Mouse (Mus musculus) testis, postnatal 10 days (tissue): ENCODE measurements around the gene Med22.

ENCODE experiments used
- DNase-seq: peaks from one replicate; pipeline ENCODE4 v3.0.0; 2021; ENCODE audit warnings: low spot score

The Med22 gene

DNA sequence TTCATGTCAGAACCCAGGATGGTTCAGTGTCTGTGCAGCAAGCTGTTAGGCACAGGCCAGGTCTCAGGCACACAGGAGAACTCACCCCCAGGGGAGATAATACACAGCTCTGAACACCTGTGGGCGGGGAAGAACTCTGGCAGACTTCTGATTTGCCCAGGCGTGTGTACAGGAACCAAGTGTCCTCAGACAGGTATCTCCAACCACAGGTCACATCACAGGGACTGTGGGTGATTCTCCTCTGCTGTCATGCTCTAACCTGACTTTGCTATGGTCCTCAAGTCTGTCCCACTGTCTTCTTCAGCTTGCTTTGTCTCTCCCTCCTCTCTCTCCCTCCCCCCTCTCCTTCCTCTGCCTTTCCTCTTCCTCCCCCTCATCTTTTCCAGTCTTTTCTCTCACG is 45.6 kb downstream of the Med22 start, which contains the start of gene Abo:
Gene Abo (minus strand): TSS at position 101 of the 400 bp plus-strand sequence.
- DNase-seq = no peak

DNA sequence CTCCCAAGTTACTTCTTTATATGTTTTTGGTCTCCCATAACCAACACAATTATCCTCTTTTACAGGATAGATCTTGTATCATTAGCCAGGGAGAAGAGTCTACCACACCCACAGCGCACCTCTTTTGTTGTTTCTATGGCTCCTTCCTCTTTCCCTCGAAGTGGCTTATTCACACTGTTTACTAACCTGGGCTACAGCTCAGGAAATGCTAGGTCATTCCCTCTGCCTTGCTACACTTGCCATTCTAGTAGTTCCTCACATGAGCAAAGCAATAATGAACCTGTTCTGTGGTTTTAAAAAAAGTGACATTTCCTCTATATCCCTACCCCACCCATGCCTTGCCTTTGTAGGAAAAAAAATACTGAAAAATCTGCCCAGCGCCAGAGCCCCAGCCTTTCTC is 47.6 kb downstream of the Med22 start:
- DNase-seq = no peak
